Mouse (Mus musculus) lung, postnatal 0 days (tissue): ENCODE measurements around the gene Mybl2.

Experiments
- CTCF ChIP-seq: IDR thresholded peaks from 2 replicates; pipeline ENCODE4 v1.5.1; 2016; ENCODE audit warnings: antibody characterized with exemption, mild to moderate bottlenecking
- EP300 ChIP-seq: IDR thresholded peaks from 2 replicates; pipeline ENCODE4 v1.6.1; 2016; ENCODE audit warnings: antibody characterized with exemption, mild to moderate bottlenecking, control low read depth

- no peak for TF ChIP-seq CTCF
- no peak for TF ChIP-seq EP300
These were observed 49.7 kb downstream of the Mybl2 start for GRCm38 (mm10) chr2:163104086-163104770.
